Comparison of ENCODE assay signal across 9 mouse cellular contexts in genomic region chr13:100833640-100834002, GRCm38 (mm10). TPM values are rescaled to one million over a fixed set of nuclear protein-coding genes. Genes with fewer than 3 reads are reported as not detected.
DNase-seq lines count a peak whose midpoint lies in the region; ATAC-seq and TF ChIP-seq lines count a peak whose summit lies in the region.
"Had no signal": no experiment of that assay in that cellular context is flagged by ENCODE, and none has a peak within 500 bp of the region (broad histone marks: within the 10 kb centered on the region; RNA-seq: fewer than 3 reads in every experiment).

No protein-coding gene starts in this region.

- no peak for TF ChIP-seq EP300 in heart, adult 2 months (IDR thresholded peaks at IDR 0.05; ENCODE audit: insufficient read depth, low read depth, low read length)
- no peak for TF ChIP-seq EP300 in CH12.LX (IDR thresholded peaks at IDR 0.05; ENCODE audit: low read length)

- H3K9me3 ChIP-seq in CH12.LX (replicated peaks; ENCODE audit: low read length): no peaks in the 10 kb centered on the region
- H3K9me3 ChIP-seq in forebrain, embryonic 15.5 days: no peaks in the 10 kb centered on the region
- H3K9me3 ChIP-seq in liver, embryonic 16.5 days (replicated peaks; ENCODE audit: control insufficient read depth, low read length): no peaks in the 10 kb centered on the region

- no peak for DNase-seq in heart, adult 2 months
- DNase-seq in heart, adult 11 months: no peak
- no peak for DNase-seq in CH12.LX (ENCODE audit: extremely low read depth)
- DNase-seq in natural killer cell, adult 2 months (ENCODE audit: low spot score in 2 of 2): no peak
- DNase-seq in left cerebral cortex, postnatal 14 days (ENCODE audit: low spot score in 2 of 2): no peak
- no peak for DNase-seq in MN1 (ENCODE audit: low spot score)

- intact Hi-C loops in heart, adult 2 months (cut with DNase I): loop anchor here (1.0 to 2.0 kb wide), 2 partner anchors 47 to 89 kb away; partner anchors contain the start of genes Ccnb1 and Mrps36
- intact Hi-C loops in left cerebral cortex, postnatal 14 days (cut with DNase I): no loop called here

- peaks cover 1% of the 10 kb centered on the region; the same call in 1 of the 2 replicates for H3K79me2 ChIP-seq in heart, adult 2 months (replicated peaks; ENCODE audit: control insufficient read depth, insufficient read depth, low read length)
- peaks cover 34% of the 10 kb centered on the region for H3K79me2 ChIP-seq in CH12.LX (replicated peaks; ENCODE audit: control insufficient read depth, extremely low read depth, insufficient read depth, poor library complexity, severe bottlenecking)

- peaks cover 5% of the 10 kb centered on the region for H3K4me1 ChIP-seq in heart, adult 2 months (ENCODE audit: control insufficient read depth, insufficient read depth, low read length)
- peaks cover 6 to 21% of the 10 kb centered on the region in 2 experiments for H3K4me1 ChIP-seq in CH12.LX (ENCODE audit: control insufficient read depth in 1 of 2, insufficient read depth in 2 of 2)
- peaks cover 23% of the 10 kb centered on the region for H3K4me1 ChIP-seq in forebrain, embryonic 15.5 days
- H3K4me1 ChIP-seq in liver, embryonic 16.5 days (ENCODE audit: control insufficient read depth, low read depth, low read length): peaks cover 18% of the 10 kb centered on the region

- TF ChIP-seq RAD21 in CH12.LX (IDR thresholded peaks at IDR 0.05; ENCODE audit: low read depth, low read length): no peak

- no peak for TF ChIP-seq POLR2A in heart, adult 2 months (IDR thresholded peaks at IDR 0.05; ENCODE audit: insufficient read depth, low read depth, low read length)
- TF ChIP-seq POLR2A in CH12.LX (IDR thresholded peaks at IDR 0.05; ENCODE audit: low read depth, low read length): no peak

- no peak overlapping the region for H3K9ac ChIP-seq in heart, adult 2 months (ENCODE audit: low read depth, low read length)
- H3K9ac ChIP-seq in CH12.LX (ENCODE audit: insufficient read depth, low read depth): no peak overlapping the region
- H3K9ac ChIP-seq in forebrain, embryonic 15.5 days (replicated peaks): peak overlapping the region; percentile 22; the same call in 1 of the 2 replicates
- H3K9ac ChIP-seq in liver, embryonic 16.5 days (ENCODE audit: low read depth, low read length): no peak overlapping the region

- TF ChIP-seq CTCF in heart, adult 2 months (IDR thresholded peaks at IDR 0.05): no peak
- TF ChIP-seq CTCF in CH12.LX (conservative IDR thresholded peaks at IDR 0.05 in 1 of 2, IDR thresholded peaks at IDR 0.05 in 1 of 2; ENCODE audit: low read depth in 2 of 2, low read length in 2 of 2): no peak; a peak in 1 of 4 replicates

- H3K27ac ChIP-seq in heart, adult 2 months: no peak overlapping the region
- H3K27ac ChIP-seq in CH12.LX (ENCODE audit: insufficient read depth, low read depth): no peak overlapping the region
- H3K27ac ChIP-seq in forebrain, embryonic 15.5 days (replicated peaks): 0 out of 2 replicates have a peak overlapping the region, but pooled peaks have one; percentile 36
- no peak overlapping the region for H3K27ac ChIP-seq in liver, embryonic 16.5 days (ENCODE audit: low read length)

- peak overlapping the region; percentile 100; the same call in 1 of the 2 replicates for H3K4me3 ChIP-seq in heart, adult 2 months
- H3K4me3 ChIP-seq in CH12.LX (replicated peaks in 1 of 3; ENCODE audit: low read depth in 2 of 3, low read length in 2 of 3, poor library complexity in 1 of 3): peak overlapping the region in 1 of 3 experiments; percentile 96
- peak overlapping the region; percentile 84 for H3K4me3 ChIP-seq in forebrain, embryonic 15.5 days
- H3K4me3 ChIP-seq in liver, embryonic 16.5 days (ENCODE audit: low read depth, low read length): peak overlapping the region; percentile 100

- H3K36me3 ChIP-seq in heart, adult 2 months (ENCODE audit: control insufficient read depth, insufficient read depth, low read length): peaks cover 7% of the 10 kb centered on the region; the same call in 1 of the 2 replicates
- peaks cover 0 to 8% of the 10 kb centered on the region in 2 experiments for H3K36me3 ChIP-seq in CH12.LX (replicated peaks in 1 of 2; ENCODE audit: control insufficient read depth in 1 of 2, insufficient read depth in 1 of 2, low read length in 1 of 2)
- H3K36me3 ChIP-seq in forebrain, embryonic 15.5 days: no peaks in the 10 kb centered on the region
- H3K36me3 ChIP-seq in liver, embryonic 16.5 days (ENCODE audit: control insufficient read depth, insufficient read depth): no peaks in the 10 kb centered on the region

- 42% methylated on average over 6 of the region's 6 CpGs for WGBS in heart, adult 2 months
- WGBS in forebrain, embryonic 15.5 days: 58% methylated on average over 6 of the region's 6 CpGs
- WGBS in liver, embryonic 16.5 days (ENCODE audit: insufficient replicate concordance): 45% methylated on average over 6 of the region's 6 CpGs

- in situ Hi-C loops in CH12.LX (cut with MboI; ENCODE audit: low pct_ligation_motif_present, low pct_unique_long_range_greater_than_20kb, low sequenced_read_pairs): no loop called here

- ATAC-seq in forebrain, embryonic 15.5 days (replicated peaks): no peak
- ATAC-seq in liver, embryonic 16.5 days (ENCODE audit: low read depth): no peak

- dilution Hi-C loops in CH12.LX (cut with MboI; ENCODE audit: extremely low pct_ligation_motif_present, extremely low pct_unique_long_range_greater_than_20kb, low sequenced_read_pairs): no loop called here

- H3K27me3 ChIP-seq in heart, adult 2 months (ENCODE audit: control insufficient read depth, insufficient read depth, low read length): no peaks in the 10 kb centered on the region
- no peaks in the 10 kb centered on the region for H3K27me3 ChIP-seq in CH12.LX (replicated peaks)
- H3K27me3 ChIP-seq in forebrain, embryonic 15.5 days: no peaks in the 10 kb centered on the region
- no peaks in the 10 kb centered on the region for H3K27me3 ChIP-seq in liver, embryonic 16.5 days (ENCODE audit: control insufficient read depth, insufficient read depth, low read depth, low read length)

- peak overlapping the region; percentile 73; the same call in 1 of the 2 replicates for H3K4me2 ChIP-seq in CH12.LX (ENCODE audit: insufficient read depth, low read depth, poor library complexity, severe bottlenecking)
- peak overlapping the region; percentile 32; the same call in 1 of the 2 replicates for H3K4me2 ChIP-seq in forebrain, embryonic 15.5 days (replicated peaks)
- peak overlapping the region; percentile 89 for H3K4me2 ChIP-seq in liver, embryonic 16.5 days (ENCODE audit: low read depth, low read length)

TF ChIP-seq in CH12.LX, 34 proteins besides CTCF, POLR2A, EP300 and RAD21:
- TF ChIP-seq ZNF384 (IDR thresholded peaks at IDR 0.05; ENCODE audit: low read depth, low read length) (peak; percentile 76), MYC (IDR thresholded peaks at IDR 0.05; ENCODE audit: low read depth, low read length) (no peak), CHD1 (IDR thresholded peaks at IDR 0.05; ENCODE audit: low read depth, low read length) (no peak), TCF12 (IDR thresholded peaks at IDR 0.05; ENCODE audit: low read depth, low read length) (no peak), GABPA (IDR thresholded peaks at IDR 0.05; ENCODE audit: insufficient replicate concordance, low read depth, low read length) (no peak), ZMIZ1 (IDR thresholded peaks at IDR 0.05; ENCODE audit: low read depth, low read length) (no peak), JUN (IDR thresholded peaks at IDR 0.05; ENCODE audit: insufficient read depth, low read depth, low read length) (no peak)

RNA-seq across cellular contexts. Expression of gene Slc30a5, which starts 0.4 kb away (rescaled TPM):
- 10 to 100 TPM; 21.0 to 21.2 TPM for total RNA-seq in heart, adult 2 months (2021)
- polyA plus RNA-seq in heart, adult 2 months (2012; rRNA removed): 13.4 and 25.0 TPM in 2 replicates
- total RNA-seq in CH12.LX (2012; rRNA removed) (54.4 and 65.0 TPM in 2 replicates), CH12.LX (2014; rRNA removed) (99.9 and 111 TPM in 2 replicates)
- 57.9 and 65.9 TPM in 2 replicates for polyA plus RNA-seq in CH12.LX (2012; ENCODE audit: insufficient read length, low read depth)
- polyA plus RNA-seq in forebrain, embryonic 15.5 days (2015; fragmentation: Nextera tagmentation; extraction: Ambion mirVana): 36.3 and 36.6 TPM in 2 replicates
- polyA plus RNA-seq in liver, embryonic 16.5 days (2015; fragmentation: Nextera tagmentation; extraction: Ambion mirVana): 21.2 and 22.3 TPM in 2 replicates
- 10 to 100 TPM; 41.9 to 43.7 TPM for total RNA-seq in left cerebral cortex, postnatal 14 days (2021)

RNA-seq across cellular contexts. Expression of gene Ccnb1, which starts 47.3 kb away (rescaled TPM):
- total RNA-seq in heart, adult 2 months (2021): under 1 TPM; 0.21 to 0.41 TPM
- 0.35 and 0.59 TPM in 2 replicates for polyA plus RNA-seq in heart, adult 2 months (2012; rRNA removed)
- total RNA-seq in CH12.LX (2012; rRNA removed): 172 and 199 TPM in 2 replicates
- total RNA-seq in CH12.LX (2014; rRNA removed): 416 and 456 TPM in 2 replicates
- polyA plus RNA-seq in CH12.LX (2012; ENCODE audit: insufficient read length, low read depth): 243 and 337 TPM in 2 replicates
- 128 and 144 TPM in 2 replicates for polyA plus RNA-seq in forebrain, embryonic 15.5 days (2015; fragmentation: Nextera tagmentation; extraction: Ambion mirVana)
- 186 and 211 TPM in 2 replicates for polyA plus RNA-seq in liver, embryonic 16.5 days (2015; fragmentation: Nextera tagmentation; extraction: Ambion mirVana)
- total RNA-seq in left cerebral cortex, postnatal 14 days (2021): 1 to 10 TPM; 2.1 to 2.9 TPM

RNA-seq across cellular contexts. Expression of gene Cenph, which starts 57.9 kb away (rescaled TPM):
- total RNA-seq in heart, adult 2 months (2021): under 1 TPM in 1 of 2 experiments, not detected in 1; 0.23 TPM
- polyA plus RNA-seq in heart, adult 2 months (2012; rRNA removed): 0.08 TPM in 1 of 2 replicates, not detected in the other
- total RNA-seq in CH12.LX (2012; rRNA removed) (23.7 and 30.2 TPM in 2 replicates), CH12.LX (2014; rRNA removed) (49.3 and 54.2 TPM in 2 replicates)
- polyA plus RNA-seq in CH12.LX (2012; ENCODE audit: insufficient read length, low read depth): 49.1 and 50.8 TPM in 2 replicates
- 16.2 and 16.3 TPM in 2 replicates for polyA plus RNA-seq in forebrain, embryonic 15.5 days (2015; fragmentation: Nextera tagmentation; extraction: Ambion mirVana)
- 24.0 and 24.2 TPM in 2 replicates for polyA plus RNA-seq in liver, embryonic 16.5 days (2015; fragmentation: Nextera tagmentation; extraction: Ambion mirVana)
- total RNA-seq in left cerebral cortex, postnatal 14 days (2021): under 1 TPM; 0.66 to 0.72 TPM
- total RNA-seq: gastrocnemius, postnatal 25 days had no signal

Comparison
In these comparisons a context has a peak if more than half of its experiments do, and no peak if none do; other contexts are left out.
1. H3K4me2 ChIP-seq: peak in every context shown above with its lines; median percentile 89 in liver, embryonic 16.5 days; 73 in CH12.LX; 32 in forebrain, embryonic 15.5 days.
2. RNA of gene Ccnb1, which starts 47.3 kb away (polyA plus RNA-seq): 243 to 337 TPM in CH12.LX, 186 to 211 TPM in liver, embryonic 16.5 days and 128 to 144 TPM in forebrain, embryonic 15.5 days; 0.35 to 0.59 TPM in heart, adult 2 months; every median in the first group is over 10 times any median in the second.
3. RNA of gene Cenph, which starts 57.9 kb away (polyA plus RNA-seq): 49.1 to 50.8 TPM in CH12.LX, 24.0 to 24.2 TPM in liver, embryonic 16.5 days and 16.2 to 16.3 TPM in forebrain, embryonic 15.5 days; 0.08 TPM in heart, adult 2 months; every median in the first group is over 10 times any median in the second.